Comparison of ENCODE assay signal across 27 mouse cellular contexts in genomic region chr14:96362727-96363126, GRCm38 (mm10).
"Had no signal": no experiment of that assay in that cellular context is flagged by ENCODE, and none has a peak within 500 bp of the region (broad histone marks: within the 10 kb centered on the region; RNA-seq: fewer than 3 reads in every experiment).

No protein-coding gene starts in this region.

- H3K36me3 ChIP-seq: embryonic facial prominence, embryonic 10.5 days; embryonic facial prominence, embryonic 12.5 days; embryonic facial prominence, embryonic 13.5 days; embryonic facial prominence, embryonic 15.5 days; forebrain, embryonic 10.5 days; forebrain, embryonic 12.5 days; forebrain, embryonic 15.5 days; heart, embryonic 10.5 days had no signal

- H3K4me1 ChIP-seq: embryonic facial prominence, embryonic 10.5 days; embryonic facial prominence, embryonic 12.5 days; embryonic facial prominence, embryonic 13.5 days; embryonic facial prominence, embryonic 15.5 days; forebrain, embryonic 10.5 days; forebrain, embryonic 12.5 days; forebrain, embryonic 13.5 days; forebrain, embryonic 15.5 days; heart, embryonic 10.5 days had no signal

- H3K27me3 ChIP-seq: embryonic facial prominence, embryonic 12.5 days; embryonic facial prominence, embryonic 13.5 days; embryonic facial prominence, embryonic 15.5 days; forebrain, embryonic 12.5 days; forebrain, embryonic 13.5 days; forebrain, embryonic 15.5 days had no signal

- ATAC-seq: forebrain, embryonic 13.5 days; forebrain, embryonic 14.5 days; forebrain, embryonic 15.5 days; forebrain, embryonic 16.5 days; forebrain, postnatal 0 days had no signal

- H3K9ac ChIP-seq: embryonic facial prominence, embryonic 12.5 days; embryonic facial prominence, embryonic 13.5 days; embryonic facial prominence, embryonic 15.5 days; forebrain, embryonic 12.5 days; forebrain, embryonic 13.5 days; forebrain, embryonic 15.5 days; forebrain, postnatal 0 days had no signal

- H3K4me2 ChIP-seq: embryonic facial prominence, embryonic 12.5 days; embryonic facial prominence, embryonic 13.5 days; embryonic facial prominence, embryonic 15.5 days; forebrain, embryonic 12.5 days; forebrain, embryonic 13.5 days; forebrain, embryonic 15.5 days; heart, embryonic 11.5 days had no signal

- H3K4me3 ChIP-seq: embryonic facial prominence, embryonic 10.5 days; embryonic facial prominence, embryonic 12.5 days; embryonic facial prominence, embryonic 13.5 days; embryonic facial prominence, embryonic 15.5 days; erythroblast, embryonic 14.5 days; forebrain, embryonic 10.5 days; forebrain, embryonic 12.5 days; forebrain, embryonic 13.5 days; forebrain, embryonic 15.5 days; gastrocnemius, adult 2 months; heart, adult 2 months; heart, embryonic 10.5 days had no signal

- DNase-seq: cerebellum, postnatal 10 days; cerebellum, postnatal 14 days; cerebellum, postnatal 25 days; cerebellum, postnatal 36 days; embryo, embryonic 11 days; forebrain, postnatal 0 days; gastrocnemius, adult 2 months; gastrocnemius, postnatal 10 days; gastrocnemius, postnatal 14 days; gastrocnemius, postnatal 25 days; gastrocnemius, postnatal 36 days; heart, adult 11 months; heart, adult 18-20 months; heart, adult 2 months had no signal

- H3K27ac ChIP-seq: embryonic facial prominence, embryonic 10.5 days; embryonic facial prominence, embryonic 12.5 days; embryonic facial prominence, embryonic 13.5 days; embryonic facial prominence, embryonic 15.5 days; forebrain, embryonic 10.5 days; forebrain, embryonic 12.5 days; forebrain, embryonic 13.5 days; forebrain, embryonic 15.5 days; gastrocnemius, adult 2 months; heart, adult 2 months; heart, embryonic 10.5 days had no signal

- H3K9me3 ChIP-seq: embryonic facial prominence, embryonic 10.5 days; embryonic facial prominence, embryonic 12.5 days; embryonic facial prominence, embryonic 13.5 days; embryonic facial prominence, embryonic 15.5 days; forebrain, embryonic 10.5 days; forebrain, embryonic 12.5 days; forebrain, embryonic 13.5 days; forebrain, embryonic 15.5 days; heart, embryonic 10.5 days had no signal
